Mouse (Mus musculus) forebrain, embryonic 13.5 days (tissue): Measurements from ENCODE around the gene Stxbp2. TPM values are rescaled to one million over a fixed set of nuclear protein-coding genes. Genes with fewer than 3 reads are reported as not detected.
"Not testable (repeated sequence)": the region's sequence is repeated elsewhere in the genome, so short reads cannot be mapped to it uniquely, and the experiment has no call there.

ENCODE experiments used
- ATAC-seq: fragments of 200-750 bp; cut with Nextera tagmentation; 2 replicates; pipeline ENCODE4 v1.8.0; 2017
- H3K27ac ChIP-seq: fragments of 300-500 bp; sonication (generic); 2 replicates; pipeline ENCODE4 v1.5.1; 2015; ENCODE audit warnings: inconsistent platforms, mild to moderate bottlenecking, moderate library complexity
- H3K27me3 ChIP-seq: fragments of 300-500 bp; sonication (generic); 2 replicates; pipeline ENCODE4 v1.6.1; 2015; ENCODE audit warnings: mild to moderate bottlenecking, inconsistent platforms
- H3K36me3 ChIP-seq: fragments of 300-500 bp; sonication (generic); 2 replicates; pipeline ENCODE4 v1.6.1; 2015; ENCODE audit warnings: mild to moderate bottlenecking, inconsistent platforms; ENCODE audit not compliant: poor library complexity, severe bottlenecking
- H3K4me1 ChIP-seq: fragments of 300-500 bp; sonication (generic); 2 replicates; pipeline ENCODE4 v1.6.1; 2015; ENCODE audit warnings: inconsistent platforms
- H3K4me2 ChIP-seq: fragments of 300-500 bp; sonication (generic); 2 replicates; pipeline ENCODE4 v1.6.1; 2015; ENCODE audit warnings: inconsistent platforms, mild to moderate bottlenecking, moderate library complexity
- H3K4me3 ChIP-seq: fragments of 300-500 bp; sonication (generic); 2 replicates; pipeline ENCODE4 v1.5.1; 2015; ENCODE audit warnings: mild to moderate bottlenecking, inconsistent platforms
- H3K9ac ChIP-seq: fragments of 300-500 bp; sonication (generic); 2 replicates; pipeline ENCODE4 v1.6.1; 2015; ENCODE audit warnings: mild to moderate bottlenecking, inconsistent platforms
- H3K9me3 ChIP-seq: fragments of 300-500 bp; sonication (generic); replicated peaks from 2 replicates; pipeline ENCODE4 v1.6.1; 2016; ENCODE audit warnings: inconsistent platforms
- WGBS: fragments of 180-500 bp; shearing (Covaris S2); methylation state at CpG from one replicate; pipeline ENCODE4 v1.1.7; 2015; 5-methylcytosine and 5-hydroxymethylcytosine counted together
- polyA plus RNA-seq: library from polyadenylated mRNA; unstranded; fragments of >200 nt; fragmentation: Nextera tagmentation; extraction: Ambion mirVana; gene quantifications from 2 replicates; pipeline ENCODE4 v1.2.1, GENCODE M21; 2015

The Stxbp2 gene
- 35.7 and 40.1 TPM in 2 replicates for polyA plus RNA-seq

- Histone ChIP-seq H3K4me2 (peak within 1 kb of the TSS; percentile 74), H3K4me1 (peaks cover 5% of the 10 kb centered on the region; the same call in 1 of the 2 replicates), H3K27ac (no peak within 1 kb of the TSS), H3K36me3 (no peaks in the 10 kb centered on the region), H3K27me3 (peaks cover 15% of the 10 kb centered on the region), H3K9me3 (no peaks in the 10 kb centered on the region), H3K4me3 (peak within 1 kb of the TSS; percentile 53), H3K9ac (peak within 1 kb of the TSS; percentile 65)
- peak; percentile 88 for ATAC-seq
- WGBS = 4% methylated on average over 47 of the region's 47 CpGs
Measured at GRCm38 (mm10) chr8:3630647-3631477, at the start of gene Stxbp2. TSS of gene Stxbp2 (plus strand) at chr8:3630955.

GRCm38 (mm10) chr8:3581961-3582360, 48.8 kb upstream of the Stxbp2 start:
- H3K9me3 ChIP-seq, ATAC-seq: not testable (repeated sequence)
- 91% methylated on average over 3 of the region's 3 CpGs for WGBS

GRCm38 (mm10) chr8:3586452-3586851, 44.3 kb upstream of the Stxbp2 start:
- Histone ChIP-seq H3K36me3 (no peaks in the 10 kb centered on the region), H3K4me3 (no peak overlapping the region), H3K4me1 (no peaks in the 10 kb centered on the region; the same call in 1 of the 2 replicates), H3K4me2 (no peak overlapping the region), H3K9me3 (no peaks in the 10 kb centered on the region), H3K27me3 (peaks cover 3% of the 10 kb centered on the region; the same call in 1 of the 2 replicates), H3K9ac (no peak overlapping the region), H3K27ac (no peak overlapping the region)
- 93% methylated on average over 2 of the region's 2 CpGs for WGBS
- ATAC-seq = no peak

More at GRCm38 (mm10) chr8:3581961-3582360, 48.8 kb upstream of the Stxbp2 start:
- not testable (repeated sequence) for H3K9ac ChIP-seq, H3K4me1 ChIP-seq, H3K27ac ChIP-seq, H3K36me3 ChIP-seq, H3K27me3 ChIP-seq, H3K4me2 ChIP-seq, H3K4me3 ChIP-seq

- peak within 1 kb of the TSS; percentile 87 for H3K4me2 ChIP-seq
- 4% methylated on average over 7 of the region's 7 CpGs for WGBS
- peaks cover 3% of the 10 kb centered on the region; the same call in 1 of the 2 replicates for H3K27me3 ChIP-seq
- H3K36me3 ChIP-seq = no peaks in the 10 kb centered on the region
- ATAC-seq = no peak
- H3K27ac ChIP-seq = peak within 1 kb of the TSS; percentile 81
- H3K9me3 ChIP-seq = no peaks in the 10 kb centered on the region
- H3K4me1 ChIP-seq = no peaks in the 10 kb centered on the region; the same call in 1 of the 2 replicates
- H3K9ac ChIP-seq = peak within 1 kb of the TSS; percentile 88
- peak within 1 kb of the TSS; percentile 83 for H3K4me3 ChIP-seq
Measured at GRCm38 (mm10) chr8:3586993-3587390, 43.8 kb upstream of the Stxbp2 start, which contains the start of gene Camsap3. TSS of gene Camsap3 (plus strand) at chr8:3587293.

GRCm38 (mm10) chr8:3587391-3588257, 43.1 kb upstream of the Stxbp2 start:
- ATAC-seq = peak; percentile 81
- peak overlapping the region; percentile 87 for H3K4me2 ChIP-seq
- H3K36me3 ChIP-seq = no peaks in the 10 kb centered on the region
- H3K27me3 ChIP-seq = peaks cover 3% of the 10 kb centered on the region; the same call in 1 of the 2 replicates
- peak overlapping the region; percentile 88 for H3K9ac ChIP-seq
- peak overlapping the region; percentile 83 for H3K4me3 ChIP-seq
- under 1% methylated on average over 76 of the region's 77 CpGs for WGBS
- no peaks in the 10 kb centered on the region; the same call in 1 of the 2 replicates for H3K4me1 ChIP-seq
- peak overlapping the region; percentile 81 for H3K27ac ChIP-seq
- H3K9me3 ChIP-seq = no peaks in the 10 kb centered on the region

GRCm38 (mm10) chr8:3588258-3588633, 42.5 kb upstream of the Stxbp2 start:
- peak overlapping the region; percentile 83 for H3K4me3 ChIP-seq
- H3K4me2 ChIP-seq = peak overlapping the region; percentile 87
- H3K27ac ChIP-seq = peak overlapping the region; percentile 81
- peaks cover 3% of the 10 kb centered on the region; the same call in 1 of the 2 replicates for H3K4me1 ChIP-seq
- peaks cover 3% of the 10 kb centered on the region; the same call in 1 of the 2 replicates for H3K27me3 ChIP-seq
- WGBS = 2% methylated on average over 11 of the region's 11 CpGs
- H3K9me3 ChIP-seq = no peaks in the 10 kb centered on the region
- peak; percentile 74 for ATAC-seq
- H3K9ac ChIP-seq = peak overlapping the region; percentile 88
- H3K36me3 ChIP-seq = no peaks in the 10 kb centered on the region

GRCm38 (mm10) chr8:3593470-3593869, 37.3 kb upstream of the Stxbp2 start:
- H3K9me3 ChIP-seq = no peaks in the 10 kb centered on the region
- no peaks in the 10 kb centered on the region for H3K27me3 ChIP-seq
- 73% methylated on average over 3 of the region's 3 CpGs for WGBS
- no peak overlapping the region for H3K4me3 ChIP-seq
- no peak overlapping the region for H3K9ac ChIP-seq
- H3K36me3 ChIP-seq = peaks cover 11% of the 10 kb centered on the region
- no peak for ATAC-seq
- no peak overlapping the region for H3K27ac ChIP-seq
- H3K4me1 ChIP-seq = peaks cover 7% of the 10 kb centered on the region
- no peak overlapping the region for H3K4me2 ChIP-seq

- H3K27me3 ChIP-seq = no peaks in the 10 kb centered on the region
- H3K27ac ChIP-seq = no peak overlapping the region
- no peak overlapping the region for H3K4me3 ChIP-seq
- 87% methylated on average over 2 of the region's 2 CpGs for WGBS
- peaks cover 7% of the 10 kb centered on the region for H3K4me1 ChIP-seq
- no peak overlapping the region for H3K9ac ChIP-seq
- peaks cover 20% of the 10 kb centered on the region for H3K36me3 ChIP-seq
- ATAC-seq = no peak
- no peak overlapping the region for H3K4me2 ChIP-seq
- H3K9me3 ChIP-seq = no peaks in the 10 kb centered on the region
Measured at GRCm38 (mm10) chr8:3594466-3594865, 36.3 kb upstream of the Stxbp2 start.

- WGBS = 90% methylated on average over 3 of the region's 3 CpGs
- H3K4me3 ChIP-seq = no peak overlapping the region
- no peak overlapping the region for H3K4me2 ChIP-seq
- no peak for ATAC-seq
- no peak overlapping the region for H3K27ac ChIP-seq
- no peaks in the 10 kb centered on the region for H3K27me3 ChIP-seq
- no peak overlapping the region for H3K9ac ChIP-seq
- H3K36me3 ChIP-seq = peaks cover 53% of the 10 kb centered on the region
- peaks cover 6% of the 10 kb centered on the region for H3K4me1 ChIP-seq
- H3K9me3 ChIP-seq = no peaks in the 10 kb centered on the region
Measured at GRCm38 (mm10) chr8:3598054-3598453, 32.7 kb upstream of the Stxbp2 start.

- no peak for ATAC-seq
- Histone ChIP-seq H3K27ac (no peak overlapping the region), H3K36me3 (peaks cover 65% of the 10 kb centered on the region), H3K27me3 (no peaks in the 10 kb centered on the region), H3K9ac (no peak overlapping the region), H3K4me1 (no peaks in the 10 kb centered on the region), H3K4me2 (no peak overlapping the region), H3K9me3 (no peaks in the 10 kb centered on the region), H3K4me3 (no peak overlapping the region)
- WGBS = 86% methylated on average over 1 of the region's 1 CpGs
Measured at GRCm38 (mm10) chr8:3599219-3599618, 31.5 kb upstream of the Stxbp2 start.

GRCm38 (mm10) chr8:3600401-3600800, 30.4 kb upstream of the Stxbp2 start:
- Histone ChIP-seq H3K9ac (no peak overlapping the region), H3K36me3 (peaks cover 74% of the 10 kb centered on the region), H3K4me3 (no peak overlapping the region), H3K27me3 (no peaks in the 10 kb centered on the region), H3K9me3 (no peaks in the 10 kb centered on the region), H3K4me1 (no peaks in the 10 kb centered on the region), H3K27ac (no peak overlapping the region), H3K4me2 (no peak overlapping the region)
- ATAC-seq = no peak
- WGBS = 94% methylated on average over 6 of the region's 6 CpGs

- 87% methylated on average over 13 of the region's 13 CpGs for WGBS
- Histone ChIP-seq H3K27me3 (no peaks in the 10 kb centered on the region), H3K36me3 (peaks cover 94% of the 10 kb centered on the region)
Measured at GRCm38 (mm10) chr8:3603439-3603838, 27.3 kb upstream of the Stxbp2 start.

More at GRCm38 (mm10) chr8:3603439-3603838, 27.3 kb upstream of the Stxbp2 start:
- ATAC-seq = no peak
- Histone ChIP-seq H3K27ac (no peak overlapping the region), H3K9me3 (no peaks in the 10 kb centered on the region), H3K4me1 (no peaks in the 10 kb centered on the region), H3K4me2 (no peak overlapping the region), H3K9ac (no peak overlapping the region), H3K4me3 (no peak overlapping the region)
